Mouse (Mus musculus): ENCODE data around the gene Hist2h3c2.
"Not testable (repeated sequence)": the region's sequence is repeated elsewhere in the genome, so short reads cannot be mapped to it uniquely, and the experiment has no call there.

Gene Hist2h3c2

GRCm38 (mm10) chr3:96238954-96239793 lies at the start of gene Hist2h3c2:
Gene Hist2h3c2, minus strand, starts transcription at chr3:96239127.
- DNase-seq = peak; percentile 73

- DNase-seq = not testable (repeated sequence)
Observed at GRCm38 (mm10) chr3:96287334-96287733, 48.4 kb upstream of the Hist2h3c2 start.

- DNase-seq = no peak
Observed at GRCm38 (mm10) chr3:96284457-96284856, 45.5 kb upstream of the Hist2h3c2 start.

- no peak for DNase-seq
Observed at GRCm38 (mm10) chr3:96280660-96281059, 41.7 kb upstream of the Hist2h3c2 start.

- peak; percentile 91 for DNase-seq
Observed at GRCm38 (mm10) chr3:96277800-96278624, 39.1 kb upstream of the Hist2h3c2 start.

GRCm38 (mm10) chr3:96277428-96277799 lies 38.5 kb upstream of the Hist2h3c2 start:
- DNase-seq = no peak

GRCm38 (mm10) chr3:96273591-96274465 lies 34.9 kb upstream of the Hist2h3c2 start:
- no peak for DNase-seq

GRCm38 (mm10) chr3:96269511-96270474 lies 30.9 kb upstream of the Hist2h3c2 start, which contains the start of gene Hist2h2bb:
Gene Hist2h2bb, plus strand, starts transcription at chr3:96269752.
- peak; percentile 96 for DNase-seq

GRCm38 (mm10) chr3:96268776-96269378 lies 29.9 kb upstream of the Hist2h3c2 start:
- DNase-seq = peak; percentile 68

- DNase-seq = peak; percentile 85
Observed at GRCm38 (mm10) chr3:96268051-96268775, 29.3 kb upstream of the Hist2h3c2 start, which contains the start of gene Hist2h3b. Gene Hist2h3b, plus strand, starts transcription at chr3:96268654.

- DNase-seq = no peak
Observed at GRCm38 (mm10) chr3:96267541-96267940, 28.6 kb upstream of the Hist2h3c2 start.

GRCm38 (mm10) chr3:96266132-96266710 lies 27.3 kb upstream of the Hist2h3c2 start:
- no peak for DNase-seq

- DNase-seq = peak; percentile 32
Observed at GRCm38 (mm10) chr3:96264404-96264949, 25.6 kb upstream of the Hist2h3c2 start.

GRCm38 (mm10) chr3:96263558-96264403 lies 24.9 kb upstream of the Hist2h3c2 start:
- DNase-seq = peak; percentile 58

GRCm38 (mm10) chr3:96262979-96263550 lies 24.1 kb upstream of the Hist2h3c2 start, which contains the start of gene Hist2h4:
Gene Hist2h4, minus strand, starts transcription at chr3:96263311.
- DNase-seq = peak; percentile 97

- peak; percentile 95 for DNase-seq
Observed at GRCm38 (mm10) chr3:96262216-96262875, 23.4 kb upstream of the Hist2h3c2 start.

- DNase-seq = no peak
Observed at GRCm38 (mm10) chr3:96261623-96262022, 22.7 kb upstream of the Hist2h3c2 start.
